Mouse (Mus musculus) ZHBTc4 (cell line): ENCODE data around the gene Tpst2.

Source experiments
- DNase-seq: peaks from one replicate; pipeline ENCODE4 v3.0.0-alpha.2; 2011; ENCODE audit warnings: low read depth, low spot score

Gene Tpst2

GRCm38 (mm10) chr5:112297257-112297656 is 20.8 kb downstream of the Tpst2 start:
- DNase-seq, result peak; percentile 71

GRCm38 (mm10) chr5:112298226-112298988 is 21.9 kb downstream of the Tpst2 start:
- no peak for DNase-seq

- DNase-seq, result peak; percentile 63
Observed at GRCm38 (mm10) chr5:112299399-112299798, 22.9 kb downstream of the Tpst2 start.

- no peak for DNase-seq
Observed at GRCm38 (mm10) chr5:112300112-112300511, 23.6 kb downstream of the Tpst2 start.

GRCm38 (mm10) chr5:112300721-112301308 is 24.3 kb downstream of the Tpst2 start:
- DNase-seq, result no peak

- DNase-seq, result no peak
Observed at GRCm38 (mm10) chr5:112301694-112302093, 25.2 kb downstream of the Tpst2 start.

GRCm38 (mm10) chr5:112302310-112302709 is 25.8 kb downstream of the Tpst2 start:
- no peak for DNase-seq

- DNase-seq, result peak; percentile 55
Observed at GRCm38 (mm10) chr5:112305842-112306241, 29.4 kb downstream of the Tpst2 start.

- no peak for DNase-seq
Observed at GRCm38 (mm10) chr5:112313222-112313885, 36.9 kb downstream of the Tpst2 start.

GRCm38 (mm10) chr5:112316468-112316867 is 40.0 kb downstream of the Tpst2 start:
- DNase-seq, result no peak

- no peak for DNase-seq
Observed at GRCm38 (mm10) chr5:112317328-112317727, 40.8 kb downstream of the Tpst2 start.

- DNase-seq, result peak; percentile 94
Observed at GRCm38 (mm10) chr5:112319343-112319742, 42.9 kb downstream of the Tpst2 start.

- DNase-seq, result no peak
Observed at GRCm38 (mm10) chr5:112320379-112320778, 43.9 kb downstream of the Tpst2 start.

GRCm38 (mm10) chr5:112320936-112321335 is 44.4 kb downstream of the Tpst2 start:
- DNase-seq, result no peak

GRCm38 (mm10) chr5:112321376-112321775 is 44.9 kb downstream of the Tpst2 start:
- no peak for DNase-seq

GRCm38 (mm10) chr5:112323246-112323645 is 46.8 kb downstream of the Tpst2 start:
- no peak for DNase-seq

- DNase-seq, result peak; percentile 90
Observed at GRCm38 (mm10) chr5:112324637-112325545, 48.4 kb downstream of the Tpst2 start.

GRCm38 (mm10) chr5:112325546-112326445 is 49.3 kb downstream of the Tpst2 start, which contains the start of gene Tfip11:
Gene Tfip11, plus strand, starts transcription at chr5:112326358.
- peak; percentile 98 for DNase-seq

GRCm38 (mm10) chr5:112326446-112327009 is 50.0 kb downstream of the Tpst2 start:
- DNase-seq, result no peak

- DNase-seq, result no peak
Observed at GRCm38 (mm10) chr5:112327854-112328253, 51.4 kb downstream of the Tpst2 start.
